Mouse (Mus musculus) lung, embryonic 15.5 days (tissue): Measurements from ENCODE around the gene Pacsin2. TPM values are rescaled to one million over a fixed set of nuclear protein-coding genes. Genes with fewer than 3 reads are reported as not detected.

Experiments
- ATAC-seq: fragments of 200-750 bp; cut with Nextera tagmentation; 2 replicates; pipeline ENCODE4 v1.8.0; 2017; ENCODE audit warnings: moderate number of reproducible peaks, borderline replicate concordance; ENCODE audit not compliant: low FRiP score, low TSS enrichment; ENCODE audit errors: extremely low read depth
- H3K27ac ChIP-seq: fragments of 300-500 bp; sonication (generic); 2 replicates; pipeline ENCODE4 v1.5.1; 2015; ENCODE audit warnings: moderate library complexity, mild to moderate bottlenecking, inconsistent platforms
- H3K27me3 ChIP-seq: fragments of 300-500 bp; sonication (generic); 2 replicates; pipeline ENCODE4 v1.6.1; 2015; ENCODE audit warnings: inconsistent platforms
- H3K36me3 ChIP-seq: fragments of 300-500 bp; sonication (generic); 2 replicates; pipeline ENCODE4 v1.6.1; 2015; ENCODE audit warnings: inconsistent platforms
- H3K4me1 ChIP-seq: fragments of 300-500 bp; sonication (generic); 2 replicates; pipeline ENCODE4 v1.6.1; 2015; ENCODE audit warnings: inconsistent platforms
- H3K4me2 ChIP-seq: fragments of 300-500 bp; sonication (generic); 2 replicates; pipeline ENCODE4 v1.6.1; 2015; ENCODE audit warnings: inconsistent platforms, mild to moderate bottlenecking, moderate library complexity
- H3K4me3 ChIP-seq: fragments of 300-500 bp; sonication (generic); 2 replicates; pipeline ENCODE4 v1.5.1; 2015; ENCODE audit warnings: mild to moderate bottlenecking, inconsistent platforms
- H3K9ac ChIP-seq: fragments of 300-500 bp; sonication (generic); 2 replicates; pipeline ENCODE4 v1.6.1; 2015; ENCODE audit warnings: inconsistent platforms
- H3K9me3 ChIP-seq: fragments of 300-500 bp; sonication (generic); 2 replicates; pipeline ENCODE4 v1.6.1; 2016; ENCODE audit warnings: inconsistent platforms
- WGBS: fragments of 180-500 bp; shearing (Covaris S2); methylation state at CpG from one replicate; pipeline ENCODE4 v1.1.7; 2015; 5-methylcytosine and 5-hydroxymethylcytosine counted together
- polyA plus RNA-seq: library from polyadenylated mRNA; unstranded; fragments of >200 nt; fragmentation: Nextera tagmentation; extraction: Ambion mirVana; gene quantifications from 2 replicates; pipeline ENCODE4 v1.2.1, GENCODE M21; 2015

Gene Pacsin2
- polyA plus RNA-seq, 1 experiment from 2014 or later = 70.9 TPM

DNA sequence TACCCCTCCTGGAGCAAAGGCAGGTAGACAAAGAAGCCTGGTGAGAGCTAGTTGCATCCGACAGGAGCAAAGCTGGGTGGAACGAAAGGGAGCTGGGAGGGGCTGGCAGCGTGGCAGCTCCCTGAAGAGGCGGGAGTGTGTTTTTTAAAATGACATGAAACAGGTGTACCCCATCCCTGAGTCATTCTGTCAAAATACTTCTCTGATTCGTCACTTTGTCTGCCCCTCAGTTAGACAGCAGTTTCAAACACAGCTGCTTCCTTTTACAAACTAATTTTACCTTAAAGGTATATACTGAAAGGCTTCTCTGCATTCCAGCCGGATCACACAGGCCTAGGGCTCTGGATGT lies 30.1 kb upstream of the Pacsin2 start:
- WGBS = 53% methylated on average over 6 of the region's 6 CpGs
- Histone ChIP-seq H3K4me1 (no peaks in the 10 kb centered on the region), H3K9me3 (no peaks in the 10 kb centered on the region), H3K9ac (no peak overlapping the region), H3K4me3 (no peak overlapping the region), H3K27me3 (no peaks in the 10 kb centered on the region), H3K4me2 (no peak overlapping the region), H3K36me3 (peaks cover 15% of the 10 kb centered on the region), H3K27ac (no peak overlapping the region)
- no peak for ATAC-seq

DNA sequence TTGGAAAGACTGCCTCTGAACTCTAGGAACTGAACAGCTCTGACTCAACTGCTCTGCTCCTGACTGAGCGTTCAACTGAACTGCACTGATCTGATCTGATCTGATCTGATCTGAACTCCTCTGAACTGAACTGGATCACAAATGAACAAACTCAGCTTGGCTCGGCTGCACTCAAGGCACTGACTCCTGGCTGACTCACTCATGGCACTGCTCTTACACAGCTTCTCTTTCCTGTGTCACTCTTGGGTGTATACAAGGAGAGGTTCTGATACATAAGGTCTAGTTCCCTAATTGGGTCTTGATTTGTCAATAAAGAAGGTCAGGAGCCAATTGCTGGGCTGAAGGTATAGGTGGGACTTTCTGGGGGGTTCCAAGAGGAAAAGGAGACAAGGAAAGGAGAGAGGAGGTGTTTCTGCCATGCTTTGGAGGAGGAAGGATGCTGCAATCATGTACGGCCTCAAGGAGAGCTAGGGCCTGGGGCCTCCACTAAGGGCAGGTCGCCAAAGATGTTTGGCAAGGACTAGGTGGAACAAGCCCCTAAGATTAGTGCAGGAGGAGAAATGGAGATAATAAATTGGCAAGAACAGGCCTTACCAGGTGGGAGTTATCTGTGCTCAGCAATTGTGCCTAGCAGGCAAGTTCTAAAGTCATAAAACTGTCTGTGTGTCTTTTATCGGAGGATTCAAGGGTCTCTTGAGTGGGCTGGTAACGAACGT lies 29.6 kb upstream of the Pacsin2 start:
- Histone ChIP-seq H3K4me2 (no peak overlapping the region), H3K9me3 (no peaks in the 10 kb centered on the region), H3K36me3 (peaks cover 14% of the 10 kb centered on the region), H3K27ac (no peak overlapping the region), H3K9ac (no peak overlapping the region), H3K27me3 (no peaks in the 10 kb centered on the region), H3K4me1 (no peaks in the 10 kb centered on the region), H3K4me3 (no peak overlapping the region)
- 73% methylated on average over 7 of the region's 7 CpGs for WGBS
- no peak for ATAC-seq

DNA sequence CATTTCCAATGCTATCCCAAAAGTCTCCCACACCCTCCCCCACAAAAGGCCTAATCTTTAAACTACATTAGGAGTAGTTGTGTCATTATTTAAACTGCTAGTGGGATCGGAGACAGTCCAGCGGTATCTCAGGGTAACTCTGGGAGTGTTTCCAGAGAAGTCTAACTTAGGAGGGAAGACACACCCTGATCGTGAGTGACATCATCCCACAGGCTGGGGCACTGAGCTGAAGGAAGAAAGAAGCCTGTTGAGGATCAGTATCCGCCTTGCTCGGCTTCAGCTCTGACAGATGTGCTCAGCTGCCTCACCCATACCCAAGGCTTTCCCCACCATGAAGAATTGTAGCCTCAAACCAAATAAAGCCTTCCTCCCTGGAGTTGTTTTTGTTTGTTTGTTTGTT lies 27.5 kb upstream of the Pacsin2 start:
- Histone ChIP-seq H3K4me2 (no peak overlapping the region), H3K9me3 (no peaks in the 10 kb centered on the region), H3K4me1 (no peaks in the 10 kb centered on the region), H3K9ac (no peak overlapping the region), H3K27ac (no peak overlapping the region), H3K36me3 (peaks cover 7% of the 10 kb centered on the region; the same call in 1 of the 2 replicates), H3K4me3 (no peak overlapping the region), H3K27me3 (no peaks in the 10 kb centered on the region)
- WGBS = 72% methylated on average over 5 of the region's 5 CpGs
- no peak for ATAC-seq

DNA sequence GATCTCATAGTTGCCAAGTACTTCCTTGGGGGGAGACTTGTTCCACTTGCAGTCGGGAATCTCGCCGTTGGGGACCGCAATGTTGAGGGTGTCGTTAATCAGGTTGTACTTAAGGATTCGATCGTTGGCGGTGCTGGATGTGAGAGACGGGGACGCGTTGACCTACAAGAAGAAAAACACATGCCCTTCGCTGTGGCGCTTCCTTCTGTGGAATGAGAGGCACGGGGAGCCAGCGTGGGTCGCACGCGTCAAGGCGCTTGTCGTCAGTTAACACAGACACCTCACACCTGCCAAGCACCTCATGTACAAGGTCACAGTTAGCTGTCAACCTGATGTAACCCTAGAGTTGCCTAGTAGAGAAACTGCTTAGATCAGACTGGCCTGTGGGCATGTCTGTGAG lies 25.1 kb upstream of the Pacsin2 start:
- H3K9ac ChIP-seq = no peak overlapping the region
- no peak overlapping the region for H3K4me2 ChIP-seq
- no peaks in the 10 kb centered on the region for H3K9me3 ChIP-seq
- no peaks in the 10 kb centered on the region for H3K4me1 ChIP-seq
- H3K27me3 ChIP-seq = no peaks in the 10 kb centered on the region
- WGBS = 75% methylated on average over 20 of the region's 20 CpGs
- no peak overlapping the region for H3K4me3 ChIP-seq
- ATAC-seq = no peak
- H3K27ac ChIP-seq = no peak overlapping the region
- no peaks in the 10 kb centered on the region for H3K36me3 ChIP-seq

DNA sequence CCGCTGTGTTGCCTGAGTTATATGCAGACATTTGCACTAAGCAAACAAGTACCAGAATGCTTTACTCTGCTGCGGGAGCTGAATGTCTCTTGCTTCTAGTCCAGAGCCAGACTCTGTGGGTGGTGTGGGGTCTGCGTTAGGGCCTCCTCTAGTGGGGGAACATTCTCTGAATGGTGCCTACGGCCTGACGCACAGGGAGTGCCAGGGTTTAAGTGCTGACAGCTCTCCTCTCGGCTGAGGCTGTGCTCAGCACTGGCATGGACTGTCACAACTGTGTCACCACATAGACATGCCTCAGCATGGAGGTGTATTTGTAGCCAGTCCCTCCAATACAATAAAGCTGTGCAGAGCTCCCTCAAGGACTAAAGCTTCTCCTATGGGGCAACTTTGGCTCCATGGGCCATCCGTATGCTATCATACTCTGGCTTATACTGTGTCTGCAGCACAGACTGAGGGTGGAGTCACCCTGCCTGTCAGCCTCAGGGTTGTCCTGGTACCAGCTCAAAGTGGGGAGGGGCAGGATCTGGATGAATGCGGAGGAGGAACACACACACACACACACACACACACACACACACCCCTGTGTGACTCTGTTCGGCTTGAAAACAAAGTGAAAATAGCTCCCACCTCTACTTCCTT lies 23.2 kb upstream of the Pacsin2 start:
- no peak for ATAC-seq
- no peak overlapping the region for H3K4me3 ChIP-seq
- H3K27me3 ChIP-seq = no peaks in the 10 kb centered on the region
- 69% methylated on average over 9 of the region's 9 CpGs for WGBS
- no peaks in the 10 kb centered on the region for H3K4me1 ChIP-seq
- H3K27ac ChIP-seq = no peak overlapping the region
- no peaks in the 10 kb centered on the region for H3K9me3 ChIP-seq
- no peak overlapping the region for H3K4me2 ChIP-seq
- H3K36me3 ChIP-seq = no peaks in the 10 kb centered on the region
- H3K9ac ChIP-seq = no peak overlapping the region

DNA sequence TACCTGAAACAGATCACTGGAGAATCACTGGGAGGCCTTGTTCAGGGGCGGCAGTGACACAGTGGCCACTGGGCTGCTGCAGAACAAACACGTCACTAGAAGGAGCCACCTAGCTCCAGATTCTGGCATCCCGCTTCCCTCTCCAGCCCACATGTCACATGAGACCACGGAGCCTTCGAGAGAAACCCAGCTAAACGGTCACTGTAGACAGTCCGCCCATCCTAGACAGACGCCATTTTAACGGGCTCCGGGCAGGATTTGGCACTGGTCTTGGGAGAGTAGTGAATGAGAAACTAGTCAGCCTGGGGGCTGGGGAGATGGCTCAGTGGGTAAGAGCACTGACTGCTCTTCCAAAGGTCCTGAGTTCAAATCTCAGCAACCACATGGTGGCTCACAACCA lies 19.9 kb upstream of the Pacsin2 start:
- Histone ChIP-seq H3K9me3 (no peaks in the 10 kb centered on the region), H3K27ac (no peak overlapping the region), H3K36me3 (no peaks in the 10 kb centered on the region), H3K27me3 (no peaks in the 10 kb centered on the region), H3K4me2 (no peak overlapping the region), H3K4me3 (no peak overlapping the region), H3K9ac (no peak overlapping the region), H3K4me1 (no peaks in the 10 kb centered on the region)
- no peak for ATAC-seq
- 86% methylated on average over 10 of the region's 10 CpGs for WGBS

DNA sequence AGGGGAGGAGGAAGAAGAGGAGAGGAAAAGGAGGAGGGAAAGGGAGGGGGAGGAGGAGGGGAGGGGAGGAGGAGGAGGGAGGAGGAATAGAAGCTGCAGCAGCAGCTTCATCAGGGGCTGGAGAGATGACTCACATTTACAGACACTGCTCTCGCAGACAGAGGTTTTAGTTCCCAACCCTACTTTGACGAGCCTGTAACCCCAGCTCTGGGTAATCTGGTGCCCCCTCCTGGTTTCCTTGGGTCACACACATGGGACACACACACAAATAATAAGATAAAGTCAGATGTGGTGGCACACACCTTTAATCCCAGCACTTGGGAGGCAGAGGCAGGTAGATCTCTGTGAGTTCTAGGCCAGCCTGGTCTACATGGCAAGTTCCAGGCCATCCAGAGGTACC lies 19.1 kb upstream of the Pacsin2 start:
- H3K4me1 ChIP-seq = no peaks in the 10 kb centered on the region
- H3K27ac ChIP-seq = no peak overlapping the region
- H3K9me3 ChIP-seq = no peaks in the 10 kb centered on the region
- WGBS = 32% methylated on average over 2 of the region's 2 CpGs
- no peak for ATAC-seq
- H3K9ac ChIP-seq = no peak overlapping the region
- no peaks in the 10 kb centered on the region for H3K36me3 ChIP-seq
- H3K27me3 ChIP-seq = no peaks in the 10 kb centered on the region
- H3K4me3 ChIP-seq = no peak overlapping the region
- no peak overlapping the region for H3K4me2 ChIP-seq

DNA sequence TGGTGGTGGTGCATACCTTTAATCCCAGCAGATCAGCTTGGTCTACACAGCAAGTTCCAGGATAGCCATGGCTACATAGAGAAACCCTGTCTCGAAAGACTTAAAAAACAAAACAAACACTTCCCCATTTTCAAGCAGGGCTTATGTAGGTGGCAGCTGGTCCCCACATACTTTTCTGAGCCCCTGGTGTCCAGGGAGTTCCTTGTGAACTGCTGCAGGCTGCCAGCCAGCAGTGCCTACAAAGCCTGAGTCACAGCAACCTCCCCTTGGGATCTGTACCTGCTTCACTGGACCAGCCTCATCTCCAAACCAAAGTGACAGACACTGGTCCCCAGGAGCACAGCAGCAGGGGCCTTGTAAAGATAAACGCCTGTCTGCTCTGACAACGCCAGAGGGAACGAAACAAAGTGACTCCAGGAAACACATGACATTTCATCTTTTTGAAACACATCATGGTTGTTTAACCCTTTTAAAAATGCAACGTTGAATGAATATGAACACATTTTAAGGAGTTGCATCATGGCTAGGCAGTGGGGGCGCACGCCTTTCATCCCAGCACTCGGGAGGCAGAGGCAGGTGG lies 18.3 kb upstream of the Pacsin2 start:
- Histone ChIP-seq H3K9ac (no peak overlapping the region), H3K27me3 (no peaks in the 10 kb centered on the region), H3K9me3 (no peaks in the 10 kb centered on the region), H3K36me3 (no peaks in the 10 kb centered on the region), H3K4me2 (no peak overlapping the region), H3K27ac (no peak overlapping the region), H3K4me1 (no peaks in the 10 kb centered on the region), H3K4me3 (no peak overlapping the region)
- ATAC-seq = no peak
- WGBS = 69% methylated on average over 8 of the region's 8 CpGs

DNA sequence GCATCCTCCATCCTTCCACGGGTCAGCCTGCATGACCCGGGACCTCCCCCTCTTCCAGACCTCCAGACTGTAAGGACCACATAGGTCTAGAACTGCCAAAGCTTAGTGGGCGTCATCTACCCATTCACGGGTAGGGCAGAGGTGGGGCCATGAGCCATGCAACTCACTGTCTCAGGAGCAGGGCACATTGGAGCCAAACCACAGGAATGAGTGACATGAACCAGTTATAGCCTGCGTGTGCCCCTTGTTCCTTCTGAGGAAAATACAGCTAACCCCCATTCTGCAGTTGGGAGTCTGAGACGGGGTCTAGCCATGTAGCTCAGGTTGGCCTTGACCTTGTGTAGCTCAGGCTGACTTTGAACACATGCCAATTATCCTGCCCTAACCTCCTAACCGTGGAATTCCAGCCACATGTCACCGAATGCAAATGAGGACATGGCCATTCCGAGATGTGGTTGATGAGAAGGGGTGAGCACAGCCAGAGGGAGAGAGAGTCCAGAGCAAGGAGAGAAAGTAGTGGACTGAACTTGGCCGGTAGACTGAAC lies 16.9 kb upstream of the Pacsin2 start:
- WGBS = 65% methylated on average over 10 of the region's 10 CpGs
- no peak for ATAC-seq
- H3K36me3 ChIP-seq = no peaks in the 10 kb centered on the region
- no peaks in the 10 kb centered on the region for H3K9me3 ChIP-seq
- no peak overlapping the region for H3K4me2 ChIP-seq
- H3K4me3 ChIP-seq = no peak overlapping the region
- no peak overlapping the region for H3K27ac ChIP-seq
- no peak overlapping the region for H3K9ac ChIP-seq
- no peaks in the 10 kb centered on the region for H3K27me3 ChIP-seq
- H3K4me1 ChIP-seq = peaks cover 9% of the 10 kb centered on the region; the same call in 1 of the 2 replicates

DNA sequence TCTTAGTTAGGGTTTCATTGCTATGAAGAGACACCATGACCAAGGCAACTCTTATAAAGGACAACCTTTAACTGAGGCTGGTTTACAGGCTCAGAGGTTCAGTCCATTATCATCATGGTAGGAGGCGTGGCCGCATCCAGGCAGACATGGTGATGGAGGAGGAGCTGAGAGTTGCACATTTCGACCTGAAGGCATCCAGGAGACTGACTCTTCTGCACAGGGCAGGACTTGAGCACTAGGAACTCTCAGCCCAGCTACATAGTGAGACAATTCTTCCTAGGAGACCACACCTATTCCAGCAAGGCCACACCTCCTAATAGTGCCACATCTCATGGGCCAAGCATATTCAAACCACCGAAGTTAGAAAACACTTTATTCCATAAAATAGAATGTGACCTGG lies 15.4 kb upstream of the Pacsin2 start:
- H3K9ac ChIP-seq = no peak overlapping the region
- WGBS = 83% methylated on average over 4 of the region's 4 CpGs
- H3K4me1 ChIP-seq = peaks cover 10% of the 10 kb centered on the region
- H3K27ac ChIP-seq = no peak overlapping the region
- H3K36me3 ChIP-seq = no peaks in the 10 kb centered on the region
- H3K4me2 ChIP-seq = no peak overlapping the region
- H3K4me3 ChIP-seq = no peak overlapping the region
- no peaks in the 10 kb centered on the region for H3K27me3 ChIP-seq
- ATAC-seq = no peak
- H3K9me3 ChIP-seq = no peaks in the 10 kb centered on the region

DNA sequence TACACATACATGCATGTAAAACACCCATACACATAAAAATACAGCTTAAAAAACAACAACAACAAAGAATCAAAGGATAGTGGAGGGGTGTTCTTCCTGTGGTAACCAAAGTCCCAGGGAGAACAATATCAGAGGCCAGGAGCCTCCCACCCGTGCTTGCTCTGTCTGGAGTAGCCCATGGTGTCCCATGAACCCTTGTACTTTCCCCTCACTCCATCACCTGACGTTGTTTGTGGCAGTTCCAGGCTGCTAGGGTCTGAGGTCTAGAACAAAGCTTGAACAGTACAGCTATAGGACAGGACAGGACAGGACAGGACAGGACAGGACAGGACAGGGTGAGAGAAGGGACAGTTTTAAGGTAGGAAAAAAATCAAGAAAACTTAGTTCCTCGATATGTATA lies 13.7 kb upstream of the Pacsin2 start:
- H3K4me3 ChIP-seq = no peak overlapping the region
- H3K27ac ChIP-seq = no peak overlapping the region
- no peaks in the 10 kb centered on the region for H3K36me3 ChIP-seq
- 58% methylated on average over 3 of the region's 3 CpGs for WGBS
- no peak overlapping the region for H3K9ac ChIP-seq
- H3K4me1 ChIP-seq = peaks cover 24% of the 10 kb centered on the region
- no peaks in the 10 kb centered on the region for H3K27me3 ChIP-seq
- no peaks in the 10 kb centered on the region for H3K9me3 ChIP-seq
- no peak for ATAC-seq
- no peak overlapping the region for H3K4me2 ChIP-seq

DNA sequence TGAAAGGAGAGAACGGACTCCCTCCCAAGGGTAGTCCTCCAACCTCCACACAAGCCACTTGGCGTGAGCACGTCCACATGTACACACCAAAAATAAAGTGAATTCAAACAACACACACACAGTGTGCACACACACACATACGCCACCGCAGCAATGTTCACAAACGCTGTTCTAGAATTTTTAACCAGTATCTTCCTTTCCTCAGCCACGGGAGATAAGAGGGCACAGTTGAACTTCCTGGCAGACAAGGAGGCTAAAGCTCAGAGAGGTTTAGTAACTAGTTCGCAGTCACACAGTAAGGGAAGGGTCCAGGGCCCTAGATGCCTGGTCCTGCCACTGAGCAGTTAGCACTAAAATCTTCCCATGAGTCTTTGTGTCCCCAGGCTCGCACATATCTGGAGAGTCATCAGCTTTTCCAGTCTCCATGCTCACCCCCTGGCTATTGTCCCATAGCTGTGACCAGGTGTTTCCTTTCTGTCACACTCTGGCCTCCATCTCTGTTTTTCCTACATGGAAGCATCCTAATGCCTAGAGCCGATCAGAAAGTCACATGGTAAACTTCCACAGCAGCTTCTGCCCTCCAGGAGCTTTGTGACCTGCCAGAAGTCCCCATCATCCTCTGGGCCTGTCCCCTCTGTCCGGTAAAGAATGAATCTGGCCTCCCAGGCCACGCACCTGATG lies 12.3 kb upstream of the Pacsin2 start:
- WGBS = 62% methylated on average over 12 of the region's 12 CpGs
- Histone ChIP-seq H3K4me3 (no peak overlapping the region), H3K36me3 (no peaks in the 10 kb centered on the region), H3K4me1 (peaks cover 25% of the 10 kb centered on the region), H3K9ac (no peak overlapping the region), H3K27ac (no peak overlapping the region), H3K9me3 (no peaks in the 10 kb centered on the region), H3K4me2 (no peak overlapping the region), H3K27me3 (no peaks in the 10 kb centered on the region)
- no peak for ATAC-seq
